Mouse (Mus musculus) hindbrain, embryonic 14.5 days (tissue): ENCODE results near the gene Auts2. TPM values are rescaled to one million over a fixed set of nuclear protein-coding genes. Genes with fewer than 3 reads are reported as not detected.
"Not testable (repeated sequence)": the region's sequence is repeated elsewhere in the genome, so short reads cannot be mapped to it uniquely, and the experiment has no call there.

ENCODE experiments used
- ATAC-seq: fragments of 200-750 bp; cut with Nextera tagmentation; 2 replicates; pipeline ENCODE4 v1.8.0; 2017; ENCODE audit warnings: moderate number of reproducible peaks, mild to moderate bottlenecking, moderate TSS enrichment, moderate library complexity; ENCODE audit not compliant: low FRiP score
- DNase-seq: peaks from one replicate; pipeline ENCODE4 v3.0.0-alpha.2; 2015; ENCODE audit warnings: low spot score
- H3K27ac ChIP-seq: fragments of 300-500 bp; sonication (generic); 2 replicates; pipeline ENCODE4 v1.5.1; 2014; ENCODE audit warnings: mild to moderate bottlenecking, moderate library complexity
- H3K27me3 ChIP-seq: fragments of 300-500 bp; sonication (generic); 2 replicates; pipeline ENCODE4 v1.6.1; 2014; ENCODE audit warnings: mild to moderate bottlenecking, low read length, mixed read lengths; ENCODE audit not compliant: control insufficient read depth, insufficient read depth
- H3K36me3 ChIP-seq: fragments of 300-500 bp; sonication (generic); replicated peaks from 2 replicates; pipeline ENCODE4 v1.6.1; 2014; ENCODE audit not compliant: control insufficient read depth, insufficient read depth
- H3K4me1 ChIP-seq: fragments of 300-500 bp; sonication (generic); replicated peaks from 2 replicates; pipeline ENCODE4 v1.6.1; 2014; ENCODE audit warnings: antibody characterized with exemption, low read length, mixed read lengths; ENCODE audit not compliant: control insufficient read depth, insufficient read depth
- H3K4me2 ChIP-seq: fragments of 300-500 bp; sonication (generic); replicated peaks from 2 replicates; pipeline ENCODE4 v1.6.1; 2014; ENCODE audit warnings: mild to moderate bottlenecking, moderate library complexity
- H3K4me3 ChIP-seq: fragments of 300-500 bp; sonication (generic); replicated peaks from 2 replicates; pipeline ENCODE4 v1.5.1; 2014; ENCODE audit warnings: mild to moderate bottlenecking, low read length
- H3K9ac ChIP-seq: fragments of 300-500 bp; sonication (generic); 2 replicates; pipeline ENCODE4 v1.6.1; 2014
- H3K9me3 ChIP-seq: fragments of 300-500 bp; sonication (generic); 2 replicates; pipeline ENCODE4 v1.6.1; 2016; ENCODE audit warnings: low read length; ENCODE audit not compliant: control insufficient read depth
- WGBS: fragments of 180-500 bp; shearing (Covaris S2); extraction: QIAGEN DNeasy Blood & Tissue Kit; methylation state at CpG from one replicate; pipeline ENCODE4 v1.1.7; 2014; 5-methylcytosine and 5-hydroxymethylcytosine counted together
- polyA plus RNA-seq: library from polyadenylated mRNA; unstranded; fragments of >200 nt; fragmentation: Nextera tagmentation; extraction: Ambion mirVana; gene quantifications from 2 replicates; pipeline ENCODE4 v1.2.1, GENCODE M21; 2014

Gene Auts2
- polyA plus RNA-seq: 53.3 and 61.8 TPM in 2 replicates

- H3K36me3 ChIP-seq: no peaks in the 10 kb centered on the region
- H3K27ac ChIP-seq: peak within 1 kb of the TSS; percentile 91
- WGBS: under 1% methylated on average over 41 of the region's 105 CpGs
- DNase-seq (peak; percentile 93), ATAC-seq (peak; percentile 88)
- H3K27me3 ChIP-seq: no peaks in the 10 kb centered on the region
- H3K9me3 ChIP-seq: no peaks in the 10 kb centered on the region
- H3K9ac ChIP-seq: peak within 1 kb of the TSS; percentile 97
- H3K4me3 ChIP-seq: peak within 1 kb of the TSS; percentile 92
- H3K4me1 ChIP-seq: peaks cover 23% of the 10 kb centered on the region
- peak within 1 kb of the TSS; percentile 85 for H3K4me2 ChIP-seq
These were observed at the start of gene Auts2 for GRCm38 (mm10) chr5:132543118-132544071. Gene Auts2, minus strand, starts transcription at chr5:132543344.

- no peak overlapping the region for H3K27ac ChIP-seq
- WGBS: 66% methylated on average over 24 of the region's 24 CpGs
- no peak for ATAC-seq
These were observed 48.9 kb upstream of the Auts2 start for GRCm38 (mm10) chr5:132591721-132592695.

GRCm38 (mm10) chr5:132579774-132580173, 36.6 kb upstream of the Auts2 start:
- WGBS: 38% methylated on average over 7 of the region's 7 CpGs
- no peaks in the 10 kb centered on the region for H3K27me3 ChIP-seq
- no peak overlapping the region for H3K4me2 ChIP-seq
- H3K4me1 ChIP-seq: no peaks in the 10 kb centered on the region
- DNase-seq (no peak), ATAC-seq (no peak)
- H3K4me3 ChIP-seq: no peak overlapping the region
- no peak overlapping the region for H3K9ac ChIP-seq
- H3K36me3 ChIP-seq: no peaks in the 10 kb centered on the region
- no peak overlapping the region for H3K27ac ChIP-seq
- no peaks in the 10 kb centered on the region for H3K9me3 ChIP-seq

More at GRCm38 (mm10) chr5:132591721-132592695, 48.9 kb upstream of the Auts2 start:
- Histone ChIP-seq H3K36me3 (no peaks in the 10 kb centered on the region), H3K4me1 (no peaks in the 10 kb centered on the region), H3K4me2 (no peak overlapping the region), H3K27me3 (no peaks in the 10 kb centered on the region; the same call in 1 of the 2 replicates), H3K9me3 (no peaks in the 10 kb centered on the region), H3K9ac (no peak overlapping the region), H3K4me3 (no peak overlapping the region)
- DNase-seq: no peak

- H3K4me3 ChIP-seq, H3K27ac ChIP-seq, ATAC-seq, H3K4me2 ChIP-seq, H3K36me3 ChIP-seq, H3K9me3 ChIP-seq, DNase-seq, H3K4me1 ChIP-seq, H3K9ac ChIP-seq, H3K27me3 ChIP-seq: not testable (repeated sequence)
- WGBS: 75% methylated on average over 6 of the region's 6 CpGs
These were observed 17.6 kb upstream of the Auts2 start for GRCm38 (mm10) chr5:132560771-132561170.

- no peak overlapping the region for H3K4me3 ChIP-seq
- no peaks in the 10 kb centered on the region for H3K27me3 ChIP-seq
- 0 out of 2 replicates have a peak, but pooled peaks cover 5% of the 10 kb centered on the region for H3K4me1 ChIP-seq
- H3K4me2 ChIP-seq: no peak overlapping the region
- no peaks in the 10 kb centered on the region for H3K36me3 ChIP-seq
- H3K27ac ChIP-seq: no peak overlapping the region
- WGBS: 79% methylated on average over 1 of the region's 1 CpGs
- ATAC-seq (no peak), DNase-seq (no peak)
- H3K9me3 ChIP-seq: no peaks in the 10 kb centered on the region
- H3K9ac ChIP-seq: no peak overlapping the region
These were observed 2.6 kb upstream of the Auts2 start for GRCm38 (mm10) chr5:132545761-132546160.

- H3K4me1 ChIP-seq: peaks cover 17% of the 10 kb centered on the region
- H3K4me3 ChIP-seq: peak overlapping the region; percentile 92
- no peaks in the 10 kb centered on the region for H3K36me3 ChIP-seq
- no peak for ATAC-seq
- peak overlapping the region; percentile 97; the same call in 1 of the 2 replicates for H3K9ac ChIP-seq
- H3K27me3 ChIP-seq: no peaks in the 10 kb centered on the region
- WGBS: 3% methylated on average over 26 of the region's 26 CpGs
- DNase-seq: no peak
- H3K27ac ChIP-seq: no peak overlapping the region; the same call in 1 of the 2 replicates
- no peaks in the 10 kb centered on the region for H3K9me3 ChIP-seq
- peak overlapping the region; percentile 85 for H3K4me2 ChIP-seq
These were observed 1.2 kb upstream of the Auts2 start for GRCm38 (mm10) chr5:132544176-132544995.

GRCm38 (mm10) chr5:132542381-132543020, 643 bp downstream of the Auts2 start:
- H3K27ac ChIP-seq: peak overlapping the region; percentile 91
- peak overlapping the region; percentile 85 for H3K4me2 ChIP-seq
- peaks cover 23% of the 10 kb centered on the region for H3K4me1 ChIP-seq
- no peaks in the 10 kb centered on the region for H3K9me3 ChIP-seq
- H3K36me3 ChIP-seq: no peaks in the 10 kb centered on the region
- H3K27me3 ChIP-seq: no peaks in the 10 kb centered on the region
- peak overlapping the region; percentile 97 for H3K9ac ChIP-seq
- DNase-seq: peak; percentile 61
- peak overlapping the region; percentile 92 for H3K4me3 ChIP-seq
- peak; percentile 41 for ATAC-seq
- WGBS: under 1% methylated on average over 28 of the region's 28 CpGs

GRCm38 (mm10) chr5:132541951-132542350, 1.2 kb downstream of the Auts2 start:
- Histone ChIP-seq H3K9me3 (no peaks in the 10 kb centered on the region), H3K4me1 (peaks cover 23% of the 10 kb centered on the region), H3K4me2 (peak overlapping the region; percentile 85), H3K36me3 (no peaks in the 10 kb centered on the region), H3K27me3 (no peaks in the 10 kb centered on the region), H3K4me3 (peak overlapping the region; percentile 92), H3K27ac (peak overlapping the region; percentile 91), H3K9ac (peak overlapping the region; percentile 97)
- DNase-seq: peak; percentile 50
- ATAC-seq: no peak
- WGBS: 2% methylated on average over 11 of the region's 21 CpGs
